Mouse (Mus musculus): Measurements from ENCODE around the gene Vmn2r52. TPM values are rescaled to one million over a fixed set of nuclear protein-coding genes. Genes with fewer than 3 reads are reported as not detected.
"Not testable (repeated sequence)": the region's sequence is repeated elsewhere in the genome, so short reads cannot be mapped to it uniquely, and the experiment has no call there.

Vmn2r52 gene
- not detected in 2 replicates for polyA plus RNA-seq (2012; rRNA removed)

GRCm38 (mm10) chr7:10176473-10176872 lies at the start of gene Vmn2r52:
Vmn2r52 (minus strand) TSS chr7:10176573.
- H3K4me3 ChIP-seq (ENCODE audit: extremely low read depth, insufficient read depth, insufficient read length): no peak within 1 kb of the TSS
- 87% methylated on average over 1 of the region's 1 CpGs for WGBS
- H3K4me1 ChIP-seq (ENCODE audit: control insufficient read depth, insufficient read depth, insufficient read length): no peaks in the 10 kb centered on the region
- no peaks in the 10 kb centered on the region for H3K36me3 ChIP-seq (ENCODE audit: control insufficient read depth, insufficient read depth, low read length)
- DNase-seq (ENCODE audit: low read depth in 1 of 2, low spot score in 2 of 2): no peak
- H3K27ac ChIP-seq (ENCODE audit: insufficient read depth, low read length): no peak within 1 kb of the TSS
- H3K27me3 ChIP-seq (ENCODE audit: control insufficient read depth, insufficient read depth, low read length): no peaks in the 10 kb centered on the region
- no peak for TF ChIP-seq POLR2A (IDR thresholded peaks at IDR 0.05; ENCODE audit: low read depth, low read length)
- no peak for TF ChIP-seq CTCF (IDR thresholded peaks at IDR 0.05; ENCODE audit: extremely low read depth, insufficient read depth, insufficient read length, insufficient replicate concordance)

- H3K4me1 ChIP-seq (ENCODE audit: control insufficient read depth, insufficient read depth, insufficient read length); DNase-seq (ENCODE audit: low read depth in 1 of 2, low spot score in 2 of 2); H3K4me3 ChIP-seq (ENCODE audit: extremely low read depth, insufficient read depth, insufficient read length); H3K27me3 ChIP-seq (ENCODE audit: control insufficient read depth, insufficient read depth, low read length); H3K27ac ChIP-seq (ENCODE audit: insufficient read depth, low read length); H3K36me3 ChIP-seq (ENCODE audit: control insufficient read depth, insufficient read depth, low read length): not testable (repeated sequence)
- WGBS: 70% methylated on average over 1 of the region's 1 CpGs
Observed at GRCm38 (mm10) chr7:10105641-10106040, 70.7 kb downstream of the Vmn2r52 start, which contains the start of gene Vmn2r51. Vmn2r51 (minus strand) TSS chr7:10105741.

Other genes with a start within 250 kb of the Vmn2r52 start
- gene Vmn2r48, start 223.0 kb downstream of the Vmn2r52 start, polyA plus RNA-seq (2012; rRNA removed): not detected in 2 replicates
- not detected in 2 replicates for gene Vmn2r49, start 184.3 kb downstream of the Vmn2r52 start, polyA plus RNA-seq (2012; rRNA removed)
- gene Vmn2r50, start 123.3 kb downstream of the Vmn2r52 start, polyA plus RNA-seq (2012; rRNA removed): not detected in 2 replicates
- gene Vmn2r51, start 70.8 kb downstream of the Vmn2r52 start, polyA plus RNA-seq (2012; rRNA removed): not detected in 2 replicates
- not detected in 2 replicates for gene Vmn1r66, start 101.4 kb upstream of the Vmn2r52 start, polyA plus RNA-seq (2012; rRNA removed)